Mouse (Mus musculus) olfactory bulb, adult 2 months (tissue): ENCODE measurements around the gene Ctnna3.

ENCODE experiments used
- CTCF ChIP-seq: fragments of 200-500 bp; IDR thresholded peaks from 2 replicates; pipeline ENCODE4 v1.5.1; 2012; ENCODE audit warnings: low read depth, mild to moderate bottlenecking, low read length, moderate library complexity; ENCODE audit not compliant: insufficient read depth
- POLR2A ChIP-seq: fragments of 200-500 bp; IDR thresholded peaks from 2 replicates; pipeline ENCODE4 v1.6.1; 2012; ENCODE audit warnings: mild to moderate bottlenecking, low read depth, low read length, moderate library complexity; ENCODE audit not compliant: insufficient read depth

- TF ChIP-seq POLR2A (no peak), CTCF (no peak)
Observed at GRCm38 (mm10) chr10:64063704-64064103, 633.8 kb downstream of the Ctnna3 start.
